Mouse (Mus musculus) v-Abl transformed pro-B cells (cell line): ENCODE data around the gene Stk11.

Source experiments
- in situ Hi-C, 2 experiments: fragments of 400-800 bp; cut with MboI; formaldehyde crosslinking; loops; one replicate each; pipeline ENCODE4 v1.15.1; 2025; ENCODE audit not compliant: unreplicated experiment in 2 of 2

Gene Stk11

DNA sequence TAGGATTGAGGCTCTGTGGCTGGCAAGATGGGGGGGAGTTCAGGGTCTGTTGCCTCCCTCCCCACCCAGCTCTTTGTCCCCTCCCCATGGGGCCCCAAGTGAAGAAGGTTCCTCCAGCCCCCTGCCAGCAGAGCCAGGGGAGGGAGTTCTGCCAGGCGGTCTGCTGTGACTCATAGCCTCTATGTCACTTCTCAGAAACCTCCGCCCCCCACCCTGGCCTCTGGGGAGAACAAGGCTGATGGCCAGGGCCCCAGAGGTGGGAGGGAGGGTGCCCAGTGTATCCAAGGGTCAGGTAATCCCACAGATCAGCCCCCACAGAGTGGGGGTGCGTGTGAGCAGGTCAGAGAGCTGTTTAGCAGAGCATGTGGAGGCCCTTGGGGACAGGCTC, 37.3 kb downstream of the Stk11 start:
- in situ Hi-C loops, result loop anchor here in 1 of 2 experiments (25.0 kb wide), 1 partner anchor 534 kb away; the partner anchor contains the start of gene Mknk2

DNA sequence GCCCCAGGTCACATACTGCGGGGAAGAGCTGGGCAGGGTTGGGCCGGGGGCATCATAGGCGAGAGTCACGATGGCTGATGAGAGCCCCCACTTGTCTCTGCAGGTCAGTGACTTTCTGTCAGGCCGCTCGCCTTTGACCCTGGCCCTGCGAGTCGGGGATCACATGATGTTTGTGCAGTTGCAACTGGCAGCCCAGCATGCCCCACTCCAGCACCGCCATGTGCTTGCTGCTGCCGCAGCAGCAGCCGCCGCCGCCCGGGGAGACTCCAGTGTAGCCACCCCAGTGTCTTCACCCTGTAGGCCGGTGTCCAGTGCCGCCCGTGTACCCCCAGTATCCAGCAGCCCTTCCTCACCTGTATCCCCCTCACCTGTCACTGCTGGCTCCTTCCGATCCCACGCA, 38.1 kb downstream of the Stk11 start:
- in situ Hi-C loops, result loop anchor here in 1 of 2 experiments (25.0 kb wide), 1 partner anchor 534 kb away; the partner anchor contains the start of gene Mknk2

DNA sequence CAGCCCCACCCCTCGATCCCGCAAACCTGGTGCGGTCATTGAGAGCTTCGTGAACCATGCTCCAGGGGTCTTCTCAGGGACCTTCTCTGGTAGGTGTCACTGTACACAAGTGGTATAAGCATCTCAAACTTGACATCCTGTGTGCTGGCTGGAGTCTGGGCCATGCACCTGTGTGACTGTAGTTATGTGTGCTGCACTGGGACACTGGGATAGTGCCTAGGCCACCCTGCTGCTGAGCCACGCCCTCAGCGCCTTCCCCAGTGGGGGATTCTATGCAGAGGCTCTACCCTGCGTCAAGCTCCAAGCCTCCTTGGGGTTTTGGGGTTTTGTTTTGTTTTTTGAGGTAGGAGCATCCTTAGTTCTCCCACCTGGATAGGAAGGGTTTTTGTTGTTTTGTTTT, 38.8 kb downstream of the Stk11 start:
- in situ Hi-C loops, result loop anchor here in 1 of 2 experiments (25.0 kb wide), 1 partner anchor 533 kb away; the partner anchor contains the start of gene Mknk2

DNA sequence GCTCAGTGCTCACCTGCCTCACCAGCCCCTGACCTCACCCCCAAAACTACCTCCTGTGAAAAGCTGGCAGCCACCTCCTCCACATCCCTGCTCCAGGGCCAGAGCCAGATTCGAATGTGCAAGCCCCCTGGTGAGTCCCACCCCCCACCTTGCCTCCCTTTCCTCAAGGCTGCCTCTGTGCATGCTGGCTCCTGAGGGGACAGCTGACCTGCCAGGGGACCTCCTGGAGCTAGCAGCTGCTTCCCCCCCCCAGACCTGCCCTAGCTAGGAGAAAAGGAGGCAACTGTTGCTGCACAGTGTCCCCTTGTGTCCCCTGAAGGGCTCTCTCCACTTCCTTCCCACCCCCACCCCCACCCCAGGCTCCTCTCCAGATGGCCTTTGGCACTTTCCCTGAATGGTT, 39.7 kb downstream of the Stk11 start:
- in situ Hi-C loops, result loop anchor here in 1 of 2 experiments (25.0 kb wide), 1 partner anchor 532 kb away; the partner anchor contains the start of gene Mknk2

DNA sequence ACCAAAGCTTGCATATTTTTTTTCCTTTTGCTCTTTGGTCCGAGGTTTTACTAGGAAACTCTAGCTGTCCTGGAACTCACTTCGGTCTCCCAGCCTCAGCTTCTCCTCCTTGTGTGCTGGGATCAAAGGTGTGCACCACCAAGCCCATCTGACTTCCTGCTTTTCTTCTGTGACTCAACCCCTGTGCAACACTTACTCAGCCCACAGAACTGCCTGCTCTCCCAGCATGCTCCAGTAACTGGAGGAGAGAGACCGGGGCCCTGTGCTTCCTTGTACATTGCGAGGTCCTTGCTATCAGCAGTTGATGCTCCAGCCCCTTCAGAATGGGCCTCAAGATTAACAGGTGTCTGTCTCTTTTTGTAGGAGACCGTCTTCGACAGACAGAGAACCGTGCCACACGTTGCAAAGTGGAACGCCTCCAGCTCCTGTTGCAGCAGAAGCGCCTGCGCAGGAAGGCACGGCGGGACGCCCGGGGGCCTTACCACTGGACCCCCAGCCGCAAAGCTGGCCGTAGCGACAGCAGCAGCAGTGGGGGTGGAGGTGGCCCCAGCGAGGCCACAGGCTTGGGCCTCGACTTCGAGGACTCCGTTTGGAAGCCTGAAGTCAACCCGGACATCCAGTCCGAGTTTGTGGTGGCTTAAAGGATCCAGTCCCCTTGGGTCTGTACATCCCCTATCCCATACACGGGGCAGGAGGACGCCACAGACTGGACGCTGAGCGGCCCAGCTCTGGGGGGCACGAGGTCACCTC, 40.6 kb downstream of the Stk11 start:
- in situ Hi-C loops, result loop anchor here in 1 of 2 experiments (25.0 kb wide), 1 partner anchor 531 kb away; the partner anchor contains the start of gene Mknk2

DNA sequence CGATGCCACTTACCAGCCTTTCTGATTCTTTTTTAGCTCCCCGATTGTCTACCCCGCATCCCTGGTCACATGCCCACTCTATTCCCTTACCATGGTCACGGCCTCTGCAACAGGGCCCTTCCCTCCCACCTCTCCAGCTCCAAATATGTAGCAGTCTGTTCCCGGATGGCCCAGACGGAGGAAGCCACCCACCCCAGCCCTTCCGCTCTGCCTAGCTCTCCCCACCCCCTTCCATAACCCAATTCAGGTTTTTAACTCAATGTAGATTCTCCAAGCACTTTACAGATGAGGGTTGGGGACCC, 41.1 kb downstream of the Stk11 start:
- in situ Hi-C loops, result loop anchor here in 1 of 2 experiments (25.0 kb wide), 1 partner anchor 531 kb away; the partner anchor contains the start of gene Mknk2

DNA sequence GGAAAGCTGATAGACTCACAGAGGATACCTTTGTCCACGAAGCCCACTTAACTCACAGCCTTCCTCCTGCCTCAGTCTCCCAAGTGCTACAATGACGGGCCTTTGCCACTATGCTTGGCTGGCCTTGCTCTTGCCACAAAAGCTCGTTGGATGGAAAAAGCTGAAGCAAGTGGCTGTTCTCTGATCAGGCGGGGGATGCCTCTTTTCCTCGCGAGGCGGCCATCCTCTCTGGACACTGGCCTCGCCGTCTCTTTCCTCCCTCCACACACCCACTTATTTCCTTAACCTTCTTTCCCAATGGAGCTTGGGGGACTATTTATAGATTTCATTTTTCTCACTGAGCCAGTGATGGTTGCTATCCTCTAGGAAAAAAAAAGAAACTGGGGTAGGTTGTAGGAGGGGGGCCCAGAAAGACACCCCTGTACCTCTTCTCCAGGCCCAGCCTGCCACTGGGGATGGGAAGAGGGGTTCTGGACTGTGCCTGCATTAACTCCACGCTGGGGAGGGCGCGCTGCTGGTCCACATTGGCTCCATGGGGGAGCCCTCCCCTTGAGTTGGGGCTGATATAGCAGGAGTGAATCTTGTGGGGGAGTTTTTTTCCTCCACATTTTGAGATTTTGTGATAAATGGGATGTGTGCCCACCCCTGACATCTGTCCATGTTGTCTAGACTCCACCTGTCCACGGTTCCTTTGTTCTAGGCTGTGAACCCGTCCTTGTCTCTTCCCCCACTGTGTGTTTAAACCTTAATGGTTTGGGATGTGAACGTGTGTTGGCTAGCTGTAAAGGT, 41.7 kb downstream of the Stk11 start:
- in situ Hi-C loops, result loop anchor here in 1 of 2 experiments (25.0 kb wide), 1 partner anchor 530 kb away; the partner anchor contains the start of gene Mknk2

DNA sequence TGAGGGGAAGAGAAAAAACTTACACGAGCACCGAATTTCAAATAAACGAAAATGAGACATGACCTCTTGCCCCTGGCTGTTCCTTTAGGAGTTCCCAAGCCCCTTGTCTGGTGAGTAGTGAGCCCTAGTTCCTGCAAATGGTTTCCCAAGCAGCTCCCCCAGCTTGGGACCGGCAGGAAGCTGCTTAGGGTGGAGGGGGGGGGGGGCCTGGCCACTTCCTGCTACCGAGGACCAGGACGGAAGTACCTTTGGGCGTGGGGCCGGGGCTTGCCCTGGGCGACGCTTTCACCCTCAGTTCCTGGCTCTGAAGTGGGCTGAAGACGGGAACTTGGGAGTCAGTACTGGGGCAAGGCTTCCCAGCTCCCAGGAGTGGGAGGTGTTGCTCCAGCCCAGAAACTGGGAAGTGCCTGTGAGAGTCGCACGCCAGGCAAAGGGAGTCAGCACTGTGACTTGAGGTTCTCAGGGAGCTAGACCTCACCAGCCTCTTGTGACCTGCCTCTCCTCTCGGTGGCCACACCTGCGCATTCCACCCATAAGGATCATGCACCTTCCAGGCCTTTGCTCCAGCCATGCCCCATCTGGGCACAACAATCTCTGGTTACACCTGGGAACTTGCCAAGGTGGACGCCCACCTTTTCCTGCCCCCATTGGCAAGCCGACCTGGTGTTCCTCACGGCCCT, 42.8 kb downstream of the Stk11 start:
- in situ Hi-C loops, result loop anchor here in 1 of 2 experiments (25.0 kb wide), 1 partner anchor 529 kb away; the partner anchor contains the start of gene Mknk2

DNA sequence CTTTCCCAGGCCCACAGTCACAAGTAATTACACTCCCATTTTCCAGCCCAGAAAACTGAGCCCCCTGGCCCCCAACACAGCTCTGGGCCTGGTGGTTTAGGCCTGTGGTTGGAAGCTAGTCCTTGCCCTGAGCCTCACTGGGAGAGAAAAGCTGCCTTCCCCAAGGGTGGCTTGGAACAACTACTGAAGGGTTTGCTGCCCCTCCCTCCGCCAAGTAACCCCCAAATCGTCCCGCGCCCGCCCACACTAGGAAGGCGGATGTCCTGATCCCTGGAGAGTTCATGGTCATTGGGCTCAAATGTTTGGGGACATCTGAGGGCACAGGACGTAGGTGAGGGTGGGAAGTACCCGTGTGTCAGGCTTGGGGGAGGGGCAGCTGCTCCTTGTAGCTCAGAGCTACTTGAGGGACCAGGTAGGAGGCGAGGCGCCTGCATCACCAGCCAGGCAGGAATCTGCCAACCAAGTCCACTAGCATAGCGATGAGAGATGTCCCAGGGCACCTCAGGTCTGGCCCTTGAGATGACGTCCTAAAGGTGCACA, 43.5 kb downstream of the Stk11 start:
- in situ Hi-C loops, result loop anchor here in 1 of 2 experiments (25.0 kb wide), 1 partner anchor 528 kb away; the partner anchor contains the start of gene Mknk2

DNA sequence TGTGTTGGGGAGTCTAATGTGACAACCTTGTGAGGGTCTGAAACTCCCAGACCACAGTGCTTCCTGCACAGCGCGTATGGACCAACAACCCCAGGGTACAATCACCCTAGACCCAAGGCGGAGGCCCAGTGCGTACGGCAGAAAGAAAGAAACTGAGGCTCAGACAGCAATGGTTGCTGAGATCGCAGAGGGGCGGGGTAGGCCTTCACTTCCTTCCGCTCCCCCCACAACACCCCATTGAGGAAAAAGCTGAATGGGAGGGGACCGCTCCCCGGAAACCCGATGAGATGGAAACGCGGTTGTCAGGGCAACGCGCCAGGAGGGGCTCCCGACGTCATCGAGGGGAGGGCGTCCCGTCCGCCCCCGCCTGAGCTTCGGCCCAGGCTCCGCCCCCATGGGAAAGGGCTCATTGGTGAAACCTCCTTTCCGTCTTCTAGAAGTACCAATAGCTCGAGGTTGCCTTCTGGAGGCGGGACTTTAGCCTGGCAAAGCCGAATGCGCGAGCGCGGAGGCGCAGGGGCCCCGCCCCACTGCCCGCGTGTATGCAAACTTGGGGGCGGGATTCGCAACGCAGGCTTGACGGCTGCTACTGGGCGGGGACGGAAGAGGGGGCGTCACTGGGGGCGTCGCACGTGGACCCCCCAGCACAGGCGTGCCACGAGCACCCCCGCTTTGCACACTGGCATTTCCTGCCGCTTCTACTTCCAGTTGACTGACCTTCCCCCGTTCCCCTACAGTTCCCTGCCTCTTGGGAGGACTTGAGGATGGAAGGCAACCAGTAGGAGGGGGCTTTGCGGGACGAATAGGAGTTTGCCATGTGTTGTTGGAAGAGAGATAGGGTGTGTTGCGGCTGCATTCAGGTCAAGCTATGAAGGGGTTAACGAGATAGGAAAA, 44.2 kb downstream of the Stk11 start:
- in situ Hi-C loops, result loop anchor here in 1 of 2 experiments (25.0 kb wide), 1 partner anchor 527 kb away; the partner anchor contains the start of gene Mknk2

DNA sequence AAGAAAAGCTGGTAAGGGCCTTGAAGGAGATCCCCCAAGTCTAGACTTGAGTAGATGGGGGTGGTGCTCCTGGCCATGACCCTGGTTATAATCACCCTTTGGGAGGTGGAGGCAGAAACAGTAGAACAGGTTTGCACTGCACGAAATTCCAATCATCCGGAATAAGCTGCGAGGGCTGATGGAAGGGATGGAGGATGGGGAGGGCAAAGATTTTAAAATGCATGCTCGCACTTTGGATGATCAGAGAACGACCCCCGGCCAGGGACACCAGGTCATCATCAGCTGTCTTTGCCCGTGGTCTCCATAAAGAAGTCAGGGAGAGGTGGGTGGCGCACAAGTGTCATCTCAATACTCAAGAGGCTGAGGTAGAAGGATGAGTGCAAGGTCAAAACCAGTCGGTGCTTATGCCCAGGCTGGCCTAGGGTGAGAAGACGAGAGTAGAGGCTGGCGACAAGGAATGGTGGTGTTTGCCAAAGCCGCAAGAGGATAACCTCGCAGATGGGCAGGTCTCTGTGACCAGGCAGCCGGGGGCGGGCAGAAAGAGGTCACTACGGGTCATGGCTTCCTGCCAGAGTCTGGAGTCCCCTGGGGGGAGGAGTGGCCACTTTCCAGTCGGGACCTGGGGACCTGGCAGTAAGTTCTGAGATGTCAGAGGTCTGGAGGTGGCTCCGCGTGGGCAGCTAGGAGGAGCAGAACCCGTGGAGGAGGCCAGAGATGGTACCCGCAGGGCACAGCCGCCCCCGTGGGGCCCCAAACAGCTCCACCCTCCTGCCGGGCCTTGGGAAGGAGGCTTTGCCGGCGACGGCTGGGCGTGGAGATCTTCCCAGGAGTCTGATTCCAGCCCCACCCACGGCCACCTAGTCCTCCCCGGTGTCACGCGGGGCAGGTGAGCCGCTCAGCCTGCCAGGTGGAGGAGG, 45.1 kb downstream of the Stk11 start:
- in situ Hi-C loops, result loop anchor here in 1 of 2 experiments (25.0 kb wide), 1 partner anchor 527 kb away; the partner anchor contains the start of gene Mknk2

DNA sequence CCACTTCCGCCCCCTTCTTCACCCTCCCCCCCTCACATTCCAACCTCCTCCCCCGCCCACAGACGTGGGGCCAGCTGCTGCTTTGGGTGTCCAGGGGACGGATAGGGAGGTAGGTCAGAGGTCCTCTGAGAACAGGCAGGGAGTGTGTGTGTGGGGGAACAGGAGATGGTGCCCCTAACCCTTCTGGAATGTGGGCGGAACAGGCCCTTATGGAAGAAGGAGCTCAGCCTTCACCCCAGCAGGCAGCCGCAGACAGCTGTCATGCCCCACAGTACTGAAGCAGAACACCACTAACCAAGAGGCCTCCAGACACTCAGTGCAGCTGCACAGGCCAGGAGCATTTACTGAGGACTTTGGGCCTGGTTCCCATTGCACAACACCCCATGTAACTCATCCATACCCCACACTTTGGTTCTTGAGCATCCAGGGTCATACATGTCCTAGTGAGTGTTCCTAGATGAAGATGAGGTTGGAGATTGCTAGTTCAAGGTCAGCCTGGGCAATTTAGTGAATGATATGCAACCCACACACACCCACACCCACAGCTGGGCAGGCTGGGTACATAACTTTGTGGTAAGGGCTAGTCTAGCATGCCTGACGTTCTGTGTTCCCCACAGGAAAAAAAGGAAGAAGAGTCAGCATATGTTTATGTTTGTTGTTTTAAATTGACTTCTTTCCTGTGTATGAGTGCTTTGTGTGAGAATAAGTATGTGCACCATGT, 46.1 kb downstream of the Stk11 start:
- in situ Hi-C loops, result loop anchor here in 1 of 2 experiments (25.0 kb wide), 1 partner anchor 526 kb away; the partner anchor contains the start of gene Mknk2

DNA sequence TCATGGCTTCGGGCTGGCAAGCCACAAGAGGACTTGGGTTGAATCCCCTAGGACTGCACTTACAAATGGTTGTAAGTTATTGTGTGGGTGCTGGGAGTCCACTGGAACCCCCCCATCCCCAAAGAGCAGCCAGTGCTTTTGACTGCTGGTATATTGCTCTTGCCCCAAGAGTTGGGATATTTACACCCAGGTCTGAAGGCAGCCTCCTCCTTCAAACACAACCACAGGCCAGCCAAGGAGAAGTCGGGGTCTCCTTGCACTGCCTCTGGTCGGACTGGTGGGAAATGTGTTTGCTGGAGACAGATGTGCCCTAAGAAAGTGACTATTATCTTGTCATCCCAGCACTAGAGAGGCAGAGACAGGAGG, 46.6 kb downstream of the Stk11 start:
- in situ Hi-C loops, result loop anchor here in 1 of 2 experiments (25.0 kb wide), 1 partner anchor 525 kb away; the partner anchor contains the start of gene Mknk2

DNA sequence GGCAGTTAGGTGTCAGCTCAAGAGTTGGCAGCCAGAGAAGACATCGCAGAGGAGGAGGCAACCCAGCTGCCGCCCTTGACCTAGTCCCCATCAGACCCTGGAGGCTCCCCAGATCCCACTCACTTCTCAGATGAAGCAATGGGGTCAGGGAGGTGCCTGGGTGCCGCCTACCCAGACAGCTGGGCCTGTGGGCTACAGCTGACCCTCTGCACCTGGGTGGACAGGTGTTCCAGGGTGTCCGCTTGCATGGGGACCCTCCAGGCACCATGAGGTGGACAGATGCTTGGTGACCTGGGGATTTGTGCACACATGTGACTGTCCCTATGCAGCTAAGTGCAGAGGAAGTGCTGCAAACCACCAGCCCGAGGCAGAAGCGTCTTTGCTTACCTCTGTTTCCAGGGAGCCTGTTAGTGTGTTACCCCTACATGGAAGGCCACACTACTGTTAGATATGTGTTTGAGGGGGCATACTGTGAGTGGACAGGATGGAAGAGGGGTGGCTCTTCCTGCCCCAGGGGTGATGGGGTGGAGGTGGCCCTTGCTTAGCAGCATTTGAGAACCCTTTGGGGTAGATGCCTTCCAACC, 47.2 kb downstream of the Stk11 start:
- in situ Hi-C loops, result loop anchor here in 1 of 2 experiments (25.0 kb wide), 1 partner anchor 524 kb away; the partner anchor contains the start of gene Mknk2

DNA sequence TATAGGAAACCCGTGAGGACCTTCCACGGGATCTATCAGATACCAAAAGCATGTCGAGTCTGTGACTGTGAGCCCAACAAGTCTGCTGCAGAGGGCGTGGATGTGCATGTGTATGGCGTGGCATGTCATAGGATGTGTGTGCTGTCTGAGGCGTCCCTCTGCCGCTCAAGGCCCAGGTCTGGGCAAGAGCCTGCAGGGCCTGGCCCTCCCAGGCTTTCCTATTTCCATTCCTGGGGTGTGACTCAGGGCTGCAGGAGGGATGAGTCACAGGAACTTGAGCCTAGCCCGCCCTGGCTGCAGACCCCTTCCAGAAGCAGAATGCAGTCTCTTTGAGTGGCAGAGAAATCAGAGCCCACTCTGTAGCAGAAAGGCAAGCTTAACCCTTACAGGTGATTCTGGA, 48.1 kb downstream of the Stk11 start:
- in situ Hi-C loops, result loop anchor here in 1 of 2 experiments (25.0 kb wide), 1 partner anchor 524 kb away; the partner anchor contains the start of gene Mknk2

DNA sequence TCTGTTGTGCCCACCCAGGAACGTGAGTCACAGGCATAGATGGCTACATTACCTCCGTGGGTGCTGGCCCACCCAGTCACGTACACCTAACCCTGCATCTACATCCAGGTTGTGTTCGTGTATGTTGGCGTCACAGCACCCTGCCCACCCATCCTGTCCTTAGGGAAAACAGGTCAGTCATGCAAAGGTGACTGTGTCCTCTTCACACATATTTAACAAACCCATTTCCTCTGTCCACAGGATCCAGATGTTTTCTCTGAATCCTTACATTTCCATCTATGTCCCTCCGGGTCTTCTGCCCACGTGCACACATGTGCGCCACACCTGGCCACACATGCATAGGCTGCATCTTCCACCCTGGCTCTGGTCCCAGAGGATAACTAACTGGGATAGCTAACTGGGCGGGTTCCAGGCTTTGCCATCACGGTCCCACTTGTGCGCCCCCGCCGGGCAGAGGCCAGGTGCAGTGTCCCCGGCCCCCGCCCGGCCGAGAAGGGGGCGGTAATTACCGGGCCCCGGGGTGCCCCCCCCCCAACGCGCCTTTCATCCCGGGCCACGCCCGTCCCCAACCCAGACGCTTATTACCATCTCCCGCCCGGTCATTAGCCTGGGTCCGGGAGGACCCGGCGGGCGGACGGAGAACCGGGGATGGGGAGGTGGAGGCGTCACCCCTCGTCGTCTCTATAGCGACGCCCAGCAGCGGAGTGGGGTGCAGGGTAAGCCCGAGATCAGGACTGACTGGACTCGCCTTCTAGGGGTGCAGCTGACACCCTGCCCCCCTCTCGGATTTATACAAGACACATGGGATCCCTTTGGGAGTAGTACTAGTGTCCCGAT, 48.8 kb downstream of the Stk11 start:
- in situ Hi-C loops, result loop anchor here in 1 of 2 experiments (25.0 kb wide), 1 partner anchor 523 kb away; the partner anchor contains the start of gene Mknk2
